Comparison of ENCODE assay signal across 9 mouse cellular contexts in genomic region chr10:121461404-121462161, GRCm38 (mm10). TPM values are rescaled to one million over a fixed set of nuclear protein-coding genes. Genes with fewer than 3 reads are reported as not detected.
DNase-seq lines count a peak whose midpoint lies in the region; ATAC-seq and TF ChIP-seq lines count a peak whose summit lies in the region.
"Had no signal": no experiment of that assay in that cellular context is flagged by ENCODE, and none has a peak within 500 bp of the region (broad histone marks: within the 10 kb centered on the region; RNA-seq: fewer than 3 reads in every experiment).

No protein-coding gene starts in this region.

- WGBS in embryonic facial prominence, embryonic 12.5 days, result 10% methylated on average over 22 of the region's 22 CpGs
- 16% methylated on average over 22 of the region's 22 CpGs for WGBS in heart, postnatal 0 days
- WGBS in stomach, postnatal 0 days, result 26% methylated on average over 22 of the region's 22 CpGs

- peaks cover 51% of the 10 kb centered on the region for H3K4me1 ChIP-seq in embryonic facial prominence, embryonic 12.5 days
- peaks cover 32% of the 10 kb centered on the region for H3K4me1 ChIP-seq in heart, postnatal 0 days (ENCODE audit: control insufficient read depth, insufficient read depth)
- no peaks in the 10 kb centered on the region; the same call in 1 of the 2 replicates for H3K4me1 ChIP-seq in stomach, postnatal 0 days (replicated peaks; ENCODE audit: control insufficient read depth, insufficient read depth)

- no peak for TF ChIP-seq EP300 in heart, postnatal 0 days (IDR thresholded peaks at IDR 0.05; ENCODE audit: low read depth)
- no peak for TF ChIP-seq EP300 in stomach, postnatal 0 days (optimal IDR thresholded peaks at IDR 0.05)

- peak overlapping the region; percentile 24 for H3K4me2 ChIP-seq in embryonic facial prominence, embryonic 12.5 days (replicated peaks)
- peak overlapping the region; percentile 52 for H3K4me2 ChIP-seq in heart, postnatal 0 days (ENCODE audit: low read depth, low read length)
- peak overlapping the region; percentile 33 for H3K4me2 ChIP-seq in stomach, postnatal 0 days (replicated peaks; ENCODE audit: low read depth)

- H3K9ac ChIP-seq in embryonic facial prominence, embryonic 12.5 days, result 0 out of 2 replicates have a peak overlapping the region, but pooled peaks have one; percentile 19
- H3K9ac ChIP-seq in heart, postnatal 0 days (replicated peaks; ENCODE audit: low read depth, low read length), result peak overlapping the region; percentile 55; the same call in 1 of the 2 replicates
- H3K9ac ChIP-seq in stomach, postnatal 0 days (ENCODE audit: low read length), result 0 out of 2 replicates have a peak overlapping the region, but pooled peaks have one; percentile 18

- H3K27ac ChIP-seq in embryonic facial prominence, embryonic 12.5 days, result peak overlapping the region; percentile 74
- H3K27ac ChIP-seq in heart, postnatal 0 days (ENCODE audit: low read depth), result peak overlapping the region; percentile 88
- H3K27ac ChIP-seq in stomach, postnatal 0 days (replicated peaks), result peak overlapping the region; percentile 65

- ATAC-seq in embryonic facial prominence, embryonic 12.5 days (ENCODE audit: insufficient number of reproducible peaks, insufficient read depth, low FRiP score, low TSS enrichment), result peak; percentile 53; the same call in 1 of the 2 replicates
- ATAC-seq in heart, postnatal 0 days (ENCODE audit: insufficient read depth, low read depth), result peak; percentile 65
- 0 out of 2 replicates have a peak, but pooled peaks have one; percentile 45 for ATAC-seq in megakaryocyte, adult 5-6 weeks (ENCODE audit: poor library complexity, severe bottlenecking)
- peak; percentile 56 for ATAC-seq in stomach, postnatal 0 days (ENCODE audit: low FRiP score, low TSS enrichment)

- intact Hi-C loops in left cerebral cortex, postnatal 4 days (cut with DNase I), result no loop called here

- TF ChIP-seq CTCF in heart, postnatal 0 days (IDR thresholded peaks at IDR 0.05; ENCODE audit: low read depth), result no peak
- TF ChIP-seq CTCF in stomach, postnatal 0 days (IDR thresholded peaks at IDR 0.05; ENCODE audit: low read depth), result peak; percentile 17

- no peaks in the 10 kb centered on the region for H3K36me3 ChIP-seq in embryonic facial prominence, embryonic 12.5 days
- no peaks in the 10 kb centered on the region for H3K36me3 ChIP-seq in heart, postnatal 0 days (replicated peaks; ENCODE audit: control insufficient read depth, insufficient read depth, low read length)
- no peaks in the 10 kb centered on the region for H3K36me3 ChIP-seq in stomach, postnatal 0 days (ENCODE audit: control insufficient read depth, insufficient read depth, low read length)

- H3K4me3 ChIP-seq in embryonic facial prominence, embryonic 12.5 days, result no peak overlapping the region
- peak overlapping the region; percentile 26 for H3K4me3 ChIP-seq in heart, postnatal 0 days (ENCODE audit: low read depth, low read length)
- H3K4me3 ChIP-seq in stomach, postnatal 0 days (ENCODE audit: low read depth, low read length), result no peak overlapping the region

- peak; percentile 69 for DNase-seq in left cerebral cortex, postnatal 4 days
- no peak for DNase-seq in left cerebral cortex, adult 9 months (ENCODE audit: low spot score in 2 of 2)
- DNase-seq in heart, postnatal 0 days (ENCODE audit: low spot score), result no peak
- peak; percentile 62 to 68 for DNase-seq in kidney, postnatal 36 days
- no peak for DNase-seq in stomach, postnatal 0 days (ENCODE audit: low spot score)
- no peak for DNase-seq in ovary, postnatal 10 days (ENCODE audit: low spot score)

- no peaks in the 10 kb centered on the region for H3K9me3 ChIP-seq in embryonic facial prominence, embryonic 12.5 days
- no peaks in the 10 kb centered on the region for H3K9me3 ChIP-seq in heart, postnatal 0 days (replicated peaks; ENCODE audit: control insufficient read depth, low read length)
- H3K9me3 ChIP-seq in stomach, postnatal 0 days (ENCODE audit: control insufficient read depth, low read length), result no peaks in the 10 kb centered on the region

- no peaks in the 10 kb centered on the region for H3K27me3 ChIP-seq in embryonic facial prominence, embryonic 12.5 days
- no peaks in the 10 kb centered on the region for H3K27me3 ChIP-seq in heart, postnatal 0 days (ENCODE audit: control insufficient read depth, insufficient read depth, low read length)
- H3K27me3 ChIP-seq in stomach, postnatal 0 days (ENCODE audit: control insufficient read depth, insufficient read depth, low read length), result no peaks in the 10 kb centered on the region
- H3K27me3 ChIP-seq: CH12.LX had no signal

RNA-seq across cellular contexts. Expression of gene Rassf3, which starts 14.6 kb away (rescaled TPM):
- total RNA-seq in left cerebral cortex, postnatal 4 days (2021), result 10 to 100 TPM; 17.4 to 22.9 TPM
- 23.1 and 24.7 TPM in 2 replicates for polyA plus RNA-seq in embryonic facial prominence, embryonic 12.5 days (2016; fragmentation: Nextera tagmentation; extraction: Ambion mirVana)
- total RNA-seq in heart, postnatal 0 days (2014; rRNA removed; ENCODE audit: low replicate concordance), result 27.9 and 32.3 TPM in 2 replicates
- 22.0 and 23.4 TPM in 2 replicates for polyA plus RNA-seq in heart, postnatal 0 days (2015; fragmentation: Nextera tagmentation; extraction: Ambion mirVana)
- total RNA-seq in megakaryocyte, adult 5-6 weeks (2015), result 65.7 and 65.8 TPM in 2 replicates
- total RNA-seq in megakaryocyte, adult 5-6 weeks (2017), result 56.4 and 56.8 TPM in 2 replicates
- polyA plus RNA-seq in stomach, postnatal 0 days (2015; fragmentation: Nextera tagmentation; extraction: Ambion mirVana), result 19.2 and 20.0 TPM in 2 replicates

Comparison
In these comparisons a context has a peak if more than half of its experiments do, and no peak if none do; other contexts are left out.
1. DNase-seq: peak in left cerebral cortex, postnatal 4 days (single experiment) and kidney, postnatal 36 days (2 of 2); none in left cerebral cortex, adult 9 months (0 of 2), heart, postnatal 0 days (single experiment), stomach, postnatal 0 days (single experiment) and ovary, postnatal 10 days (single experiment).
2. Peak in every context shown above with its lines, with median percentiles within 50 percentile points of each other: ATAC-seq, H3K27ac ChIP-seq, H3K4me2 ChIP-seq and H3K9ac ChIP-seq.